In genomic region chr4:126202303-126203181, GRCm38 (mm10) we compare ENCODE assay signal across 8 mouse cellular contexts. TPM values are rescaled to one million over a fixed set of nuclear protein-coding genes. Genes with fewer than 3 reads are reported as not detected.
DNase-seq lines count a peak whose midpoint lies in the region; ATAC-seq lines count a peak whose summit lies in the region.

Gene Thrap3 (minus strand): TSS chr4:126202760.

- H3K27me3 ChIP-seq in hindbrain, embryonic 15.5 days = no peaks in the 10 kb centered on the region

- ATAC-seq in hindbrain, embryonic 15.5 days (ENCODE audit: low FRiP score, low read depth) = peak; percentile 100

- peaks cover 48% of the 10 kb centered on the region for H3K4me1 ChIP-seq in hindbrain, embryonic 15.5 days (replicated peaks)

- under 1% methylated on average over 73 of the region's 75 CpGs for WGBS in hindbrain, embryonic 15.5 days

- DNase-seq in T-cell, adult 2 months (ENCODE audit: low spot score) = peak; percentile 99
- DNase-seq in cerebellum, postnatal 36 days = peak; percentile 98 to 99
- DNase-seq in frontal cortex, postnatal 36 days (ENCODE audit: low spot score in 2 of 2) = peak; percentile 99
- peak; percentile 98 for DNase-seq in left cerebral cortex, adult 11 months (ENCODE audit: low spot score)
- DNase-seq in lung, postnatal 4 days = peak; percentile 99 to 100
- peak; percentile 96 for DNase-seq in retina, postnatal 7 days (ENCODE audit: low read depth, low spot score)
- DNase-seq in urinary bladder, adult 2 months (ENCODE audit: low spot score) = peak; percentile 97

- peak within 1 kb of the TSS; percentile 83 for H3K4me3 ChIP-seq in hindbrain, embryonic 15.5 days

- peak within 1 kb of the TSS; percentile 83 for H3K4me2 ChIP-seq in hindbrain, embryonic 15.5 days

- H3K36me3 ChIP-seq in hindbrain, embryonic 15.5 days = no peaks in the 10 kb centered on the region

- H3K9ac ChIP-seq in hindbrain, embryonic 15.5 days = peak within 1 kb of the TSS; percentile 69

- no peaks in the 10 kb centered on the region for H3K9me3 ChIP-seq in hindbrain, embryonic 15.5 days

- peak within 1 kb of the TSS; percentile 96 for H3K27ac ChIP-seq in hindbrain, embryonic 15.5 days (replicated peaks)

RNA-seq across cellular contexts. Expression of gene Thrap3, which starts in this region (rescaled TPM):
- 130 and 141 TPM in 2 replicates for polyA plus RNA-seq in hindbrain, embryonic 15.5 days (2015; fragmentation: Nextera tagmentation; extraction: Ambion mirVana)
- polyA plus RNA-seq in urinary bladder, adult 2 months (2012; rRNA removed) = 111 and 130 TPM in 2 replicates

Comparison
In these comparisons a context has a peak if more than half of its experiments do, and no peak if none do; other contexts are left out.
1. Peak in every context shown above with its lines: DNase-seq, ATAC-seq, H3K4me3 ChIP-seq and H3K27ac ChIP-seq.